Mouse (Mus musculus) ES-E14 (cell line): ENCODE measurements around the gene Rdh8. TPM values are rescaled to one million over a fixed set of nuclear protein-coding genes. Genes with fewer than 3 reads are reported as not detected.

Experiments
- DNase-seq: peaks from one replicate; pipeline ENCODE4 v3.0.0-alpha.2; 2013; ENCODE audit warnings: low read depth, low spot score
- H3K27ac ChIP-seq: 2 replicates; pipeline ENCODE4 v1.5.1; 2012; ENCODE audit warnings: low read depth, mild to moderate bottlenecking, low read length, moderate library complexity, mixed read lengths; ENCODE audit not compliant: poor library complexity, insufficient read depth, severe bottlenecking
- H3K36me3 ChIP-seq: 2 replicates; pipeline ENCODE4 v1.6.1; 2012; ENCODE audit warnings: mild to moderate bottlenecking, low read length, moderate library complexity, mixed read lengths; ENCODE audit not compliant: control insufficient read depth, poor library complexity, insufficient read depth, severe bottlenecking
- H3K4me1 ChIP-seq, 2 experiments: fragments of 150-350 bp in 1 of 2; sonication (generic) in 1 of 2; 2 replicates each; pipeline ENCODE4 v1.6.1; 2012; ENCODE audit warnings: low read length in 2 of 2, mild to moderate bottlenecking in 1 of 2, mixed read lengths in 1 of 2; ENCODE audit not compliant: control insufficient read depth in 2 of 2, insufficient read depth in 2 of 2, poor library complexity in 1 of 2
- H3K4me3 ChIP-seq, 2 experiments: fragments of 150-350 bp in 1 of 2; sonication (generic) in 1 of 2; 2 replicates each; pipeline ENCODE4 v1.5.1; 2012; ENCODE audit warnings: low read length in 2 of 2, low read depth in 1 of 2, mild to moderate bottlenecking in 1 of 2, mixed read lengths in 1 of 2; ENCODE audit not compliant: insufficient read depth in 1 of 2, poor library complexity in 1 of 2, severe bottlenecking in 1 of 2
- H3K9ac ChIP-seq: 2 replicates; pipeline ENCODE4 v1.6.1; 2012; ENCODE audit warnings: low read depth, mild to moderate bottlenecking, low read length, mixed read lengths; ENCODE audit not compliant: poor library complexity, insufficient read depth, severe bottlenecking
- H3K9me3 ChIP-seq: fragments of 150-350 bp; sonication (generic); 2 replicates; pipeline ENCODE4 v1.6.1; 2012; ENCODE audit warnings: low read depth, mild to moderate bottlenecking, low read length; ENCODE audit not compliant: control insufficient read depth, insufficient read depth
- CHD2 ChIP-seq: IDR thresholded peaks from 2 replicates; pipeline ENCODE4 v1.6.1; 2014; ENCODE audit warnings: mild to moderate bottlenecking, low read depth, low read length, inconsistent platforms
- HCFC1 ChIP-seq: IDR thresholded peaks from 2 replicates; pipeline ENCODE4 v1.6.1; 2012; ENCODE audit warnings: low read length, inconsistent platforms, borderline replicate concordance; ENCODE audit not compliant: insufficient read depth
- MAFK ChIP-seq: IDR thresholded peaks from 2 replicates; pipeline ENCODE4 v1.6.1; 2014; ENCODE audit warnings: mild to moderate bottlenecking, low read depth, low read length, inconsistent platforms; ENCODE audit not compliant: insufficient read depth
- ZC3H11A ChIP-seq: IDR thresholded peaks from 2 replicates; pipeline ENCODE4 v1.6.1; 2012; ENCODE audit warnings: low read depth, mild to moderate bottlenecking, inconsistent platforms, low read length, borderline replicate concordance
- ZNF384 ChIP-seq: IDR thresholded peaks from 2 replicates; pipeline ENCODE4 v1.6.1; 2012; ENCODE audit warnings: low read depth, low read length, inconsistent platforms
- in situ Hi-C, 2 experiments: fragments of 600-800 bp; cut with MboI; formaldehyde crosslinking; loops; one replicate each; pipeline ENCODE4 v1.15.1; 2025; ENCODE audit warnings: low sequenced_read_pairs in 2 of 2, inconsistent platforms in 1 of 2; ENCODE audit not compliant: unreplicated experiment in 2 of 2
- total RNA-seq: library from RNA; depleted of rRNA; stranded (reverse); fragments of 300-350 nt; gene quantifications from 2 replicates; pipeline ENCODE4 v1.2.3, GENCODE M21; 2012; rRNA removed

The Rdh8 gene
- not detected in 2 replicates for total RNA-seq

- Histone ChIP-seq H3K4me1 (peaks cover 2 to 8% of the 10 kb centered on the region in 2 experiments), H3K27ac (no peak within 1 kb of the TSS), H3K9ac (no peak within 1 kb of the TSS), H3K36me3 (no peaks in the 10 kb centered on the region), H3K9me3 (no peaks in the 10 kb centered on the region), H3K4me3 (no peak within 1 kb of the TSS)
- no peak for TF ChIP-seq CHD2
- no peak for TF ChIP-seq HCFC1
- no peak for TF ChIP-seq ZC3H11A
- no peak for TF ChIP-seq ZNF384
- TF ChIP-seq MAFK: no peak
- DNase-seq: no peak
- in situ Hi-C loops: no loop called here
Observed at GRCm38 (mm10) chr9:20818236-20818635, at the start of gene Rdh8. TSS of gene Rdh8 (plus strand) at chr9:20818503.

GRCm38 (mm10) chr9:20781286-20781685, 37.0 kb upstream of the Rdh8 start:
- Histone ChIP-seq H3K4me1 (no peaks in the 10 kb centered on the region), H3K36me3 (no peaks in the 10 kb centered on the region), H3K4me3 (no peak overlapping the region), H3K9me3 (no peaks in the 10 kb centered on the region), H3K9ac (no peak overlapping the region), H3K27ac (no peak overlapping the region)
- no peak for DNase-seq
- TF ChIP-seq ZNF384 (no peak), ZC3H11A (no peak), CHD2 (no peak), HCFC1 (no peak), MAFK (no peak)
- in situ Hi-C loops: no loop called here

- no peak overlapping the region for H3K4me3 ChIP-seq
- no peak for DNase-seq
- H3K36me3 ChIP-seq: no peaks in the 10 kb centered on the region
- no peaks in the 10 kb centered on the region for H3K9me3 ChIP-seq
- TF ChIP-seq ZNF384 (no peak), ZC3H11A (no peak), CHD2 (no peak), HCFC1 (no peak), MAFK (no peak)
- H3K4me1 ChIP-seq: no peaks in the 10 kb centered on the region
- no peak overlapping the region for H3K9ac ChIP-seq
- in situ Hi-C loops: no loop called here
- H3K27ac ChIP-seq: no peak overlapping the region
Observed at GRCm38 (mm10) chr9:20785055-20785454, 33.2 kb upstream of the Rdh8 start.

- Histone ChIP-seq H3K9ac (no peak overlapping the region), H3K9me3 (no peaks in the 10 kb centered on the region), H3K4me1 (no peaks in the 10 kb centered on the region; a peak in 1 of 4 replicates), H3K27ac (no peak overlapping the region), H3K4me3 (no peak overlapping the region), H3K36me3 (no peaks in the 10 kb centered on the region)
- in situ Hi-C loops: no loop called here
- no peak for TF ChIP-seq ZC3H11A
- TF ChIP-seq CHD2: no peak
- no peak for TF ChIP-seq MAFK
- no peak for TF ChIP-seq ZNF384
- no peak for TF ChIP-seq HCFC1
- peak; percentile 20 for DNase-seq
Observed at GRCm38 (mm10) chr9:20787992-20788391, 30.3 kb upstream of the Rdh8 start.

- H3K9ac ChIP-seq: no peak overlapping the region
- no peak for DNase-seq
- H3K36me3 ChIP-seq: no peaks in the 10 kb centered on the region
- TF ChIP-seq CHD2 (no peak), MAFK (no peak), HCFC1 (no peak), ZC3H11A (no peak), ZNF384 (no peak)
- no peak overlapping the region for H3K4me3 ChIP-seq
- H3K9me3 ChIP-seq: no peaks in the 10 kb centered on the region
- in situ Hi-C loops: no loop called here
- H3K27ac ChIP-seq: no peak overlapping the region
- H3K4me1 ChIP-seq: peaks cover 0 to 4% of the 10 kb centered on the region in 2 experiments; a peak in 2 of 4 replicates
Observed at GRCm38 (mm10) chr9:20789651-20790050, 28.7 kb upstream of the Rdh8 start.
